Mouse (Mus musculus) forebrain, postnatal 0 days (tissue): ENCODE measurements around the gene Gm4756. TPM values are rescaled to one million over a fixed set of nuclear protein-coding genes. Genes with fewer than 3 reads are reported as not detected.

Source experiments
- ATAC-seq: fragments of 200-750 bp; cut with Nextera tagmentation; 2 replicates; pipeline ENCODE4 v1.8.0; 2017; ENCODE audit warnings: mild to moderate bottlenecking, moderate library complexity
- DNase-seq: peaks from one replicate; pipeline ENCODE4 v3.0.0-alpha.2; 2015
- H3K27ac ChIP-seq: fragments of 300-500 bp; sonication (generic); 2 replicates; pipeline ENCODE4 v1.5.1; 2014; ENCODE audit warnings: low read depth, mild to moderate bottlenecking, antibody characterized with exemption, low read length, moderate library complexity, mixed read lengths
- H3K27me3 ChIP-seq: fragments of 300-500 bp; sonication (generic); 2 replicates; pipeline ENCODE4 v1.6.1; 2014; ENCODE audit warnings: mild to moderate bottlenecking, low read length, mixed read lengths; ENCODE audit not compliant: insufficient read depth
- H3K36me3 ChIP-seq: fragments of 300-500 bp; sonication (generic); 2 replicates; pipeline ENCODE4 v1.6.1; 2014; ENCODE audit warnings: mild to moderate bottlenecking, moderate library complexity; ENCODE audit not compliant: insufficient read depth
- H3K4me1 ChIP-seq: fragments of 300-500 bp; sonication (generic); 2 replicates; pipeline ENCODE4 v1.6.1; 2014; ENCODE audit warnings: antibody characterized with exemption; ENCODE audit not compliant: insufficient read depth
- H3K4me2 ChIP-seq: fragments of 300-500 bp; sonication (generic); 2 replicates; pipeline ENCODE4 v1.6.1; 2014; ENCODE audit warnings: low read depth, mild to moderate bottlenecking, moderate library complexity
- H3K4me3 ChIP-seq: fragments of 300-500 bp; sonication (generic); 2 replicates; pipeline ENCODE4 v1.5.1; 2014; ENCODE audit warnings: low read depth, low read length, mixed read lengths
- H3K9ac ChIP-seq: fragments of 300-500 bp; sonication (generic); 2 replicates; pipeline ENCODE4 v1.6.1; 2014; ENCODE audit warnings: mild to moderate bottlenecking
- H3K9me3 ChIP-seq: fragments of 300-500 bp; sonication (generic); 2 replicates; pipeline ENCODE4 v1.6.1; 2016; ENCODE audit warnings: low read length
- CTCF ChIP-seq: sonication (generic); IDR thresholded peaks from 2 replicates; pipeline ENCODE4 v1.5.1; 2016; ENCODE audit warnings: antibody characterized with exemption, control low read depth, low read depth
- WGBS: fragments of 180-500 bp; shearing (Covaris S2); extraction: QIAGEN DNeasy Blood & Tissue Kit; methylation state at CpG from one replicate; pipeline ENCODE4 v1.1.7; 2014; 5-methylcytosine and 5-hydroxymethylcytosine counted together
- polyA plus RNA-seq: library from polyadenylated mRNA; unstranded; fragments of >200 nt; fragmentation: Nextera tagmentation; extraction: Ambion mirVana; gene quantifications from 2 replicates; pipeline ENCODE4 v1.2.1, GENCODE M21; 2015
- total RNA-seq: library from RNA; depleted of rRNA; stranded (reverse); fragments of >200 nt; gene quantifications from 2 replicates; pipeline ENCODE4 v1.2.3, GENCODE M21; 2014

The Gm4756 gene
- total and polyA plus RNA-seq, 2 experiments from 2014 or later: not detected

GRCm38 (mm10) chr12:72594001-72594400 is 55.5 kb downstream of the Gm4756 start:
- H3K4me1 ChIP-seq: no peaks in the 10 kb centered on the region
- ATAC-seq (no peak), DNase-seq (no peak)
- H3K9me3 ChIP-seq: no peaks in the 10 kb centered on the region
- H3K27ac ChIP-seq: no peak overlapping the region
- H3K36me3 ChIP-seq: no peaks in the 10 kb centered on the region
- no peaks in the 10 kb centered on the region for H3K27me3 ChIP-seq
- TF ChIP-seq CTCF: no peak
- H3K4me2 ChIP-seq: no peak overlapping the region
- no peak overlapping the region for H3K4me3 ChIP-seq
- H3K9ac ChIP-seq: no peak overlapping the region
- 80% methylated on average over 2 of the region's 2 CpGs for WGBS

GRCm38 (mm10) chr12:72592991-72593390 is 56.5 kb downstream of the Gm4756 start:
- Histone ChIP-seq H3K27ac (no peak overlapping the region), H3K27me3 (no peaks in the 10 kb centered on the region), H3K9ac (no peak overlapping the region), H3K36me3 (no peaks in the 10 kb centered on the region), H3K4me3 (no peak overlapping the region), H3K9me3 (no peaks in the 10 kb centered on the region), H3K4me1 (no peaks in the 10 kb centered on the region), H3K4me2 (no peak overlapping the region)
- TF ChIP-seq CTCF: no peak
- no peak for DNase-seq
- ATAC-seq: no peak

- DNase-seq (no peak), ATAC-seq (no peak)
- Histone ChIP-seq H3K9me3 (no peaks in the 10 kb centered on the region), H3K4me3 (no peak overlapping the region), H3K27ac (no peak overlapping the region), H3K4me2 (no peak overlapping the region), H3K27me3 (no peaks in the 10 kb centered on the region), H3K4me1 (no peaks in the 10 kb centered on the region), H3K36me3 (peaks cover 3% of the 10 kb centered on the region; the same call in 1 of the 2 replicates), H3K9ac (no peak overlapping the region)
- WGBS: 90% methylated on average over 1 of the region's 1 CpGs
- TF ChIP-seq CTCF: no peak
These were observed 64.1 kb downstream of the Gm4756 start for GRCm38 (mm10) chr12:72585339-72585738.

- no peak for TF ChIP-seq CTCF
- H3K9ac ChIP-seq: no peak overlapping the region
These were observed 66.4 kb downstream of the Gm4756 start for GRCm38 (mm10) chr12:72583099-72583498.

GRCm38 (mm10) chr12:72582021-72582420 is 67.4 kb downstream of the Gm4756 start:
- H3K4me3 ChIP-seq: no peak overlapping the region
- ATAC-seq (no peak), DNase-seq (no peak)
- no peak overlapping the region for H3K4me2 ChIP-seq
- H3K27ac ChIP-seq: no peak overlapping the region
- H3K9me3 ChIP-seq: no peaks in the 10 kb centered on the region
- WGBS: 93% methylated on average over 3 of the region's 3 CpGs
- peaks cover 6% of the 10 kb centered on the region; the same call in 1 of the 2 replicates for H3K36me3 ChIP-seq
- no peak for TF ChIP-seq CTCF
- H3K9ac ChIP-seq: no peak overlapping the region
- no peaks in the 10 kb centered on the region for H3K27me3 ChIP-seq
- H3K4me1 ChIP-seq: no peaks in the 10 kb centered on the region

More at GRCm38 (mm10) chr12:72583099-72583498, 66.4 kb downstream of the Gm4756 start:
- WGBS: 92% methylated on average over 2 of the region's 2 CpGs
- Histone ChIP-seq H3K9me3 (no peaks in the 10 kb centered on the region), H3K4me1 (no peaks in the 10 kb centered on the region), H3K27me3 (no peaks in the 10 kb centered on the region), H3K4me3 (no peak overlapping the region), H3K36me3 (peaks cover 6% of the 10 kb centered on the region; the same call in 1 of the 2 replicates), H3K27ac (no peak overlapping the region), H3K4me2 (no peak overlapping the region)
- DNase-seq: no peak
- ATAC-seq: no peak

GRCm38 (mm10) chr12:72564281-72564795 is 85.1 kb downstream of the Gm4756 start:
- H3K36me3 ChIP-seq: peaks cover 4% of the 10 kb centered on the region; the same call in 1 of the 2 replicates
- H3K27ac ChIP-seq: no peak overlapping the region
- WGBS: 93% methylated on average over 4 of the region's 4 CpGs
- no peak for TF ChIP-seq CTCF
- H3K9me3 ChIP-seq: no peaks in the 10 kb centered on the region
- no peak overlapping the region for H3K4me3 ChIP-seq
- no peak for ATAC-seq
- no peak overlapping the region for H3K4me2 ChIP-seq
- DNase-seq: no peak
- no peaks in the 10 kb centered on the region for H3K27me3 ChIP-seq
- no peaks in the 10 kb centered on the region for H3K4me1 ChIP-seq
- no peak overlapping the region for H3K9ac ChIP-seq

GRCm38 (mm10) chr12:72554347-72554746 is 95.1 kb downstream of the Gm4756 start:
- no peaks in the 10 kb centered on the region for H3K4me1 ChIP-seq
- no peak for TF ChIP-seq CTCF
- H3K4me3 ChIP-seq: no peak overlapping the region
- peaks cover 11% of the 10 kb centered on the region for H3K36me3 ChIP-seq
- no peak overlapping the region for H3K4me2 ChIP-seq
- H3K9me3 ChIP-seq: no peaks in the 10 kb centered on the region
- 43% methylated on average over 4 of the region's 4 CpGs for WGBS
- ATAC-seq (no peak), DNase-seq (no peak)
- no peak overlapping the region for H3K27ac ChIP-seq
- H3K9ac ChIP-seq: no peak overlapping the region
- no peaks in the 10 kb centered on the region for H3K27me3 ChIP-seq

GRCm38 (mm10) chr12:72538571-72538970 is 110.9 kb downstream of the Gm4756 start:
- H3K27ac ChIP-seq: no peak overlapping the region
- H3K4me2 ChIP-seq: no peak overlapping the region
- no peak for TF ChIP-seq CTCF
- H3K9ac ChIP-seq: no peak overlapping the region
- no peaks in the 10 kb centered on the region for H3K27me3 ChIP-seq
- H3K9me3 ChIP-seq: no peaks in the 10 kb centered on the region
- WGBS: 89% methylated on average over 10 of the region's 10 CpGs
- H3K36me3 ChIP-seq: peaks cover 7% of the 10 kb centered on the region; the same call in 1 of the 2 replicates
- H3K4me1 ChIP-seq: no peaks in the 10 kb centered on the region
- DNase-seq: no peak
- H3K4me3 ChIP-seq: no peak overlapping the region
- ATAC-seq: no peak
